Mouse (Mus musculus) kidney, embryonic 16.5 days (tissue): ENCODE data around the gene Timm22. TPM values are rescaled to one million over a fixed set of nuclear protein-coding genes. Genes with fewer than 3 reads are reported as not detected.

Experiments used
- ATAC-seq: fragments of 200-750 bp; cut with Nextera tagmentation; 2 replicates; pipeline ENCODE4 v1.8.0; 2017; ENCODE audit warnings: moderate TSS enrichment; ENCODE audit not compliant: low FRiP score, low TSS enrichment
- H3K27ac ChIP-seq: fragments of 300-500 bp; sonication (generic); 2 replicates; pipeline ENCODE4 v1.5.1; 2014; ENCODE audit warnings: low read length
- H3K27me3 ChIP-seq: fragments of 300-500 bp; sonication (generic); 2 replicates; pipeline ENCODE4 v1.6.1; 2014; ENCODE audit warnings: low read length, control low read depth, mixed read lengths; ENCODE audit not compliant: insufficient read depth
- H3K36me3 ChIP-seq: fragments of 300-500 bp; sonication (generic); 2 replicates; pipeline ENCODE4 v1.6.1; 2014; ENCODE audit warnings: low read length, control low read depth, mixed read lengths; ENCODE audit not compliant: insufficient read depth
- H3K4me1 ChIP-seq: fragments of 300-500 bp; sonication (generic); 2 replicates; pipeline ENCODE4 v1.6.1; 2014; ENCODE audit warnings: low read length, control low read depth, mixed read lengths; ENCODE audit not compliant: insufficient read depth
- H3K4me2 ChIP-seq: fragments of 300-500 bp; sonication (generic); replicated peaks from 2 replicates; pipeline ENCODE4 v1.6.1; 2014; ENCODE audit warnings: low read depth, low read length
- H3K4me3 ChIP-seq: fragments of 300-500 bp; sonication (generic); 2 replicates; pipeline ENCODE4 v1.5.1; 2014; ENCODE audit warnings: mild to moderate bottlenecking, low read length
- H3K9ac ChIP-seq: fragments of 300-500 bp; sonication (generic); replicated peaks from 2 replicates; pipeline ENCODE4 v1.6.1; 2014; ENCODE audit warnings: low read length
- H3K9me3 ChIP-seq: fragments of 300-500 bp; sonication (generic); 2 replicates; pipeline ENCODE4 v1.6.1; 2016; ENCODE audit warnings: low read length, control low read depth
- WGBS: fragments of 180-500 bp; shearing (Covaris S2); extraction: QIAGEN DNeasy Blood & Tissue Kit; methylation state at CpG from one replicate; pipeline ENCODE4 v1.1.7; 2014; 5-methylcytosine and 5-hydroxymethylcytosine counted together
- polyA plus RNA-seq: library from polyadenylated mRNA; unstranded; fragments of >200 nt; fragmentation: Nextera tagmentation; extraction: Ambion mirVana; gene quantifications from 2 replicates; pipeline ENCODE4 v1.2.1, GENCODE M21; 2015

The Timm22 gene
- polyA plus RNA-seq, 1 experiment from 2014 or later = 106 TPM

DNA sequence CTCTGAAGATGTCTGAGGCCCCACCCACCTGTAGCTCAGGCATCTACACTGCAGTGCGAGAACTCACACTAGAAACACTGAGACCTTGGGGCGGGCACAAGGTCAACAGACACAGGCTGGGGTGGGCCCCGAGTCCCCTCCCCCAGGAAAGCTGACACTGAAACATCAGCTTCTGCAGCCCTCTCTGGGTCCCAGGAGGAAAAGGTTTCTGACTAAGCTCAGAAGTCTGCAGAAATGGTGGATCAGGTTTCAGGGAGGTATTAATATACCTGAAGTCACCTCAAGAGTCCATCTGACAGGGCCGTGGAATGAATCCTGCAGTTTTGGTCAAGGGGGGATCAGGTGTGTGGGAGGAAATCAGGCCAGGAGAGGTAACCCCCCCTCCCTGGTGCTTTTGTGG is 59.1 kb downstream of the Timm22 start:
- 45% methylated on average over 4 of the region's 4 CpGs for WGBS
- peak; percentile 9; the same call in 1 of the 2 replicates for ATAC-seq
- no peak overlapping the region for H3K27ac ChIP-seq
- no peaks in the 10 kb centered on the region for H3K27me3 ChIP-seq
- H3K9ac ChIP-seq = no peak overlapping the region
- H3K36me3 ChIP-seq = peaks cover 17% of the 10 kb centered on the region
- no peak overlapping the region for H3K4me2 ChIP-seq
- H3K4me3 ChIP-seq = no peak overlapping the region
- no peaks in the 10 kb centered on the region for H3K9me3 ChIP-seq
- peaks cover 52% of the 10 kb centered on the region for H3K4me1 ChIP-seq

Other genes starting within 250 kb of the Timm22 start
- 46.2 and 46.9 TPM in 2 replicates for gene Vps53, start 227.3 kb upstream of the Timm22 start, polyA plus RNA-seq
- 27.0 and 28.6 TPM in 2 replicates for gene Fam57a, start 227.3 kb upstream of the Timm22 start, polyA plus RNA-seq
- gene Dbil5, start 189.3 kb upstream of the Timm22 start, polyA plus RNA-seq = 1.2 and 1.7 TPM in 2 replicates
- gene Gemin4, start 189.3 kb upstream of the Timm22 start, polyA plus RNA-seq = 33.1 and 36.7 TPM in 2 replicates
- gene Mrm3, start 163.2 kb upstream of the Timm22 start, polyA plus RNA-seq = 28.7 and 29.1 TPM in 2 replicates
- 136 and 142 TPM in 2 replicates for gene Glod4, start 163.2 kb upstream of the Timm22 start, polyA plus RNA-seq
- gene Nxn, start 7.8 kb upstream of the Timm22 start, polyA plus RNA-seq = 26.9 and 29.5 TPM in 2 replicates
- gene Abr, start 215.4 kb downstream of the Timm22 start, polyA plus RNA-seq = 40.4 and 41.0 TPM in 2 replicates